Mouse (Mus musculus) monocyte, adult 2 months (primary cell): ENCODE measurements around the gene Cacna2d4.

ENCODE experiments used
- DNase-seq, 2 experiments: peaks; one replicate each; pipeline ENCODE4 v3.0.0; 2022; ENCODE audit warnings: low spot score in 2 of 2, low read depth in 1 of 2

Cacna2d4 gene

GRCm38 (mm10) chr6:119310176-119310575, 73.8 kb downstream of the Cacna2d4 start:
- no peak for DNase-seq

- no peak for DNase-seq
These were observed 76.1 kb downstream of the Cacna2d4 start for GRCm38 (mm10) chr6:119312381-119312780.

GRCm38 (mm10) chr6:119313096-119313495, 76.8 kb downstream of the Cacna2d4 start:
- no peak for DNase-seq

GRCm38 (mm10) chr6:119313588-119314375, 77.5 kb downstream of the Cacna2d4 start:
- no peak for DNase-seq

GRCm38 (mm10) chr6:119314751-119315476, 78.6 kb downstream of the Cacna2d4 start:
- DNase-seq, result no peak

- no peak for DNase-seq
These were observed 82.4 kb downstream of the Cacna2d4 start for GRCm38 (mm10) chr6:119318732-119319131.

GRCm38 (mm10) chr6:119319358-119319757, 83.0 kb downstream of the Cacna2d4 start:
- DNase-seq, result no peak

GRCm38 (mm10) chr6:119320481-119320880, 84.2 kb downstream of the Cacna2d4 start:
- DNase-seq, result no peak

GRCm38 (mm10) chr6:119321752-119322151, 85.4 kb downstream of the Cacna2d4 start:
- DNase-seq, result no peak

GRCm38 (mm10) chr6:119324776-119325175, 88.5 kb downstream of the Cacna2d4 start:
- no peak for DNase-seq

GRCm38 (mm10) chr6:119325978-119326377, 89.7 kb downstream of the Cacna2d4 start:
- DNase-seq, result no peak

GRCm38 (mm10) chr6:119326541-119326940, 90.2 kb downstream of the Cacna2d4 start:
- DNase-seq, result no peak

GRCm38 (mm10) chr6:119328521-119329115, 92.3 kb downstream of the Cacna2d4 start:
- DNase-seq, result no peak

- no peak for DNase-seq
These were observed 92.9 kb downstream of the Cacna2d4 start for GRCm38 (mm10) chr6:119329215-119329714.

GRCm38 (mm10) chr6:119329936-119330335, 93.6 kb downstream of the Cacna2d4 start:
- DNase-seq, result no peak

- no peak for DNase-seq
These were observed 94.2 kb downstream of the Cacna2d4 start, which contains the start of gene Lrtm2 for GRCm38 (mm10) chr6:119330506-119330905. Gene Lrtm2 (minus strand): TSS chr6:119330766.

- DNase-seq, result no peak
These were observed 95.8 kb downstream of the Cacna2d4 start for GRCm38 (mm10) chr6:119332111-119332510.

GRCm38 (mm10) chr6:119333202-119333601, 96.9 kb downstream of the Cacna2d4 start:
- DNase-seq, result no peak

GRCm38 (mm10) chr6:119333831-119334230, 97.5 kb downstream of the Cacna2d4 start:
- DNase-seq, result no peak

- no peak for DNase-seq
These were observed 99.8 kb downstream of the Cacna2d4 start for GRCm38 (mm10) chr6:119336124-119336523.

- no peak for DNase-seq
These were observed 101.0 kb downstream of the Cacna2d4 start for GRCm38 (mm10) chr6:119337287-119337686.
